Mouse (Mus musculus): Measurements from ENCODE around the gene Ift81. TPM values are rescaled to one million over a fixed set of nuclear protein-coding genes. Genes with fewer than 3 reads are reported as not detected.

Gene Ift81
- polyA plus RNA-seq, 1 experiment from 2014 or later, result 39.3 TPM

DNA sequence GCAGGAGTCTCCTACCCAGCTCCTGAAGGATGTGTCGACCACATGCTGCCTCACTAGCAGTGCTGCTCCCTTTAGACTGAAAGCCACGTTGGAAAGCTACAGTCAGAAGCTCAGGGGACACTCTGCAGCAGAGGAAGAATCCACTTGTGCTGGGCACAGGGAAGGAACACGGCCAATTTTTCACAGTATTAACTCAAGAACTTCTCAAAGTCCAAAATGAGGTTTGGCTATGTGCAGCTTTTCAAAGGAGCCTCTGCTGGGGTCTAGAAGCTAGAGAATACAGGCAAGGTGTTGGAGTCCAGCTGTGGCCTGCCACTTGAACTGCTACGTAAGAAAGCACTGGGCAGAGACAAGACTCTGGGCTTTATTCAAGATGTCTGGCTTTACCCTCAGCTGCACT, 24.4 kb downstream of the Ift81 start:
- Histone ChIP-seq H3K9me3 (replicated peaks) (no peaks in the 10 kb centered on the region), H3K36me3 (peaks cover 38% of the 10 kb centered on the region), H3K4me1 (replicated peaks) (peaks cover 4% of the 10 kb centered on the region; the same call in 1 of the 2 replicates)

DNA sequence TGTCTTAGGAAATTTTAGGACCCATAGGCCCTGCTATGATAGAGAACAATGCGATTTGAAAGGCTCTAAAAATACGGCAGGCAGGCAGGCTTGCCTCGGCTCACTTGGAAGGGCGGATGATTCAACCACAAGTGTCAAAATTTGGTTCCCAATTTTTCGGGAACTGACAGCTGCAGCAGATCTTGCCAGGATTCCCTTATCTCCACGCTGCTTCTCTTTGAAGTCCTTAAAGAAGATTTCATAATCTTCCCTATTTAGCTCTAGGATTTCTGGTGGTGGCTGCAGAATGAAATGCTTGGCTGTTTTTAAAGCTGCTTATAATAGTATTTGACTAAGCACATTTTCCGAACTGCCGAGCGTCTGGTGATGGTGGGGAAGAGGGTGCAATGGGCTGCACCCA, 28.8 kb downstream of the Ift81 start:
- H3K4me3 ChIP-seq, result no peak overlapping the region
- H3K27ac ChIP-seq, result no peak overlapping the region
- peaks cover 21% of the 10 kb centered on the region for H3K36me3 ChIP-seq
- no peaks in the 10 kb centered on the region for H3K27me3 ChIP-seq
- no peak for ATAC-seq (replicated peaks; ENCODE audit: insufficient number of reproducible peaks, insufficient read depth, low FRiP score, low read depth)
- 67% methylated on average over 9 of the region's 9 CpGs for WGBS
- H3K4me1 ChIP-seq (replicated peaks), result peaks cover 4% of the 10 kb centered on the region; the same call in 1 of the 2 replicates
- no peak overlapping the region for H3K4me2 ChIP-seq
- no peak overlapping the region for H3K9ac ChIP-seq
- no peaks in the 10 kb centered on the region for H3K9me3 ChIP-seq (replicated peaks)

More for the DNA sequence above, 24.4 kb downstream of the Ift81 start:
- Histone ChIP-seq H3K27me3 (no peaks in the 10 kb centered on the region), H3K4me3 (no peak overlapping the region), H3K9ac (no peak overlapping the region), H3K4me2 (no peak overlapping the region), H3K27ac (no peak overlapping the region)
- no peak for ATAC-seq (replicated peaks; ENCODE audit: insufficient number of reproducible peaks, insufficient read depth, low FRiP score, low read depth)
- WGBS, result 79% methylated on average over 4 of the region's 4 CpGs

DNA sequence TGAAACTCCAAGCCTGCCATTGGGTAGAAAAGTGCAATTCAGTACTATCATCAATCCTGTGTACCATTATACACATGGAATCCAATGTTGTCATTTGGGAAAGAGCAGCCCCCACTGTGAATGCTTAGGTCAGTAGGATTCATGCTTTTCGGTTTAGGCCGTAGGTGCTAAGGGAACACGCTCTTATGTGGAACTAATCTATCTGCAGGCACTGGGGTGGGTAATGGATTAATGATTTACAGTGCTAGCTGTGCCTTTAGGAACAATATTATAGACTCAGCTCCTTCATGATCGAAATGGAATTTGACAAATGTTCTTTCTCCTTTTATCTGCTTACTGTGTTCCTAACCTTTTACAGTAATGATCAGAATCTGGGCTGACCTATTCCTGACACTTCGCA, 30.2 kb downstream of the Ift81 start:
- Histone ChIP-seq H3K36me3 (peaks cover 25% of the 10 kb centered on the region), H3K4me2 (no peak overlapping the region), H3K27ac (no peak overlapping the region), H3K9me3 (replicated peaks) (no peaks in the 10 kb centered on the region), H3K27me3 (no peaks in the 10 kb centered on the region), H3K4me3 (no peak overlapping the region), H3K9ac (no peak overlapping the region), H3K4me1 (replicated peaks) (peaks cover 4% of the 10 kb centered on the region; the same call in 1 of the 2 replicates)
- 86% methylated on average over 5 of the region's 5 CpGs for WGBS
- no peak for ATAC-seq (replicated peaks; ENCODE audit: insufficient number of reproducible peaks, insufficient read depth, low FRiP score, low read depth)

DNA sequence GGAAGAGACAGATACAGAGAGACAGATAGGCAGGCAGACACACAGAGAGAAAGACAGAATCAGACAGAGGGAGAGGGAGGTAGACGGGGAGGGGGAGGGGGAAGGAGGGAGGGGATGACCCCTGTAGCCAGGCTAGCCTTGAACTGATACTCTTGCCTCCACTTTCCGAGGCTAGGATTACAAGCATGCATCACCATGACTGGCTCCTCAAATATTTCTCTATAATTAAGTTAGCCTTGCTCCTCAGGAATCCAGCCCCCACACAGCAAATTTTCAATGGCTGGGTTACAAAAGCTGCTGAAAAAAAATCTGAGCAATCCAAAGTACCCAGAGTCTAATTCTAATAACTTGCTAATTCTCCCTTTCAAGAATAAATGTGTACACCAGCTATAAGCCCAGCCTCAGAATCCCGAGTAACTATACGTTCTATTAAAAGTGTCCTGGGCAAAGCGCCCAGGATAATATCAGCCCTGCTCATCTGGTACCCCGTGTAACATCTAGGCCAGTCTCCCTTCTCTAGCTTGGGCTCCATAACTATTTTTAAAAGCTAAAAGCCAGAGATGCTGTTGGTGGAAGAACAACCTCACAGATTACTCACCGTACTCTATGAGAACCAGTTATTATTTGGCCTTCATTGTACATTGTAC, 37.5 kb downstream of the Ift81 start:
- peak overlapping the region; percentile 84 for H3K27ac ChIP-seq

DNA sequence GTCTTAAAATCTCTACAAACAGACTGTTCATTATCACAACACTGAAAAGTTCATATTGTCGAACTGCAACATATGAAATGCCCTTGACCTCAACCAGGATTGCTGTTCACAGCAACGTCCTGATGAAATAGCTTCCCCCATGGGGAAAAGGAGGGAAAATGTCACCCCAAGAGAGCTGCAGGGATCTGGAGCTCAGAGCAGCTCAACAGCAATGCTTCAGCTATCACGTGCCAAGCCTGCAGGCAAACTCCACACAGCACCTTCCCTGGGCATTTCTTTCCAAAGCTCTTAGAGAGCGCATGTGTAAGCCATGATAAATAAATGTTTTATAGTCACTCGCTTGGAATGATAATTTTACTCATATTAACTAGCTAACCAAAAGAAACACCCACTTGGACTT, 42.3 kb downstream of the Ift81 start:
- Histone ChIP-seq H3K4me1 (replicated peaks) (peaks cover 16% of the 10 kb centered on the region), H3K27ac (peak overlapping the region; percentile 73), H3K4me2 (no peak overlapping the region), H3K4me3 (no peak overlapping the region), H3K36me3 (no peaks in the 10 kb centered on the region), H3K27me3 (no peaks in the 10 kb centered on the region), H3K9ac (no peak overlapping the region), H3K9me3 (replicated peaks) (no peaks in the 10 kb centered on the region)
- 54% methylated on average over 5 of the region's 5 CpGs for WGBS
- no peak for ATAC-seq (replicated peaks; ENCODE audit: insufficient number of reproducible peaks, insufficient read depth, low FRiP score, low read depth)

More for the DNA sequence above, 37.5 kb downstream of the Ift81 start:
- Histone ChIP-seq H3K4me2 (no peak overlapping the region), H3K9ac (no peak overlapping the region), H3K4me3 (no peak overlapping the region), H3K27me3 (no peaks in the 10 kb centered on the region), H3K4me1 (replicated peaks) (peaks cover 20% of the 10 kb centered on the region), H3K36me3 (peaks cover 20% of the 10 kb centered on the region), H3K9me3 (replicated peaks) (no peaks in the 10 kb centered on the region)
- 0 out of 2 replicates have a peak, but pooled peaks have one; percentile 31 for ATAC-seq (replicated peaks; ENCODE audit: insufficient number of reproducible peaks, insufficient read depth, low FRiP score, low read depth)
- 26% methylated on average over 7 of the region's 7 CpGs for WGBS

DNA sequence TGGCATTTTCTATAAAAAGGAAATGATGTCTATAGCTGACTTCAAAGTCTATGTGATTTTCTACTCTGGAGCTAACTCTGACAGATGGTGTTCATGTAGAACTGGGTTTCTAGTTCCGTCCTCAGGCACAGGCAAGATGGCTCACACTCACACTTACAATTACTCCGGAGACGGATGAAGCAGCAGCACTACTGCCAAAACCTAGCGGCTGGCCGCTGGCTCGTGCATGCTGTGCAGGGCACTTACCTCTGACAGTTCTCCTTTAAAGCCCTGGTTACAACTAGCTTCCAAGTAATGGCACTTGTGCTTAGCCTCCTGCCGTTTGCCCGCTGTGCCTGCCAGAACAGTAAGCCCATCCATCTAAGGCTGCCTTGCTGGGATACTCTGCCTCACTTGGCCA, 47.7 kb downstream of the Ift81 start:
- no peak for ATAC-seq (replicated peaks; ENCODE audit: insufficient number of reproducible peaks, insufficient read depth, low FRiP score, low read depth)
- Histone ChIP-seq H3K9ac (no peak overlapping the region), H3K27ac (0 out of 2 replicates have a peak overlapping the region, but pooled peaks have one; percentile 57), H3K4me2 (no peak overlapping the region), H3K36me3 (peaks cover 13% of the 10 kb centered on the region; the same call in 1 of the 2 replicates), H3K27me3 (no peaks in the 10 kb centered on the region), H3K4me1 (replicated peaks) (peaks cover 10% of the 10 kb centered on the region), H3K9me3 (replicated peaks) (no peaks in the 10 kb centered on the region), H3K4me3 (no peak overlapping the region)
- WGBS, result 58% methylated on average over 8 of the region's 8 CpGs

DNA sequence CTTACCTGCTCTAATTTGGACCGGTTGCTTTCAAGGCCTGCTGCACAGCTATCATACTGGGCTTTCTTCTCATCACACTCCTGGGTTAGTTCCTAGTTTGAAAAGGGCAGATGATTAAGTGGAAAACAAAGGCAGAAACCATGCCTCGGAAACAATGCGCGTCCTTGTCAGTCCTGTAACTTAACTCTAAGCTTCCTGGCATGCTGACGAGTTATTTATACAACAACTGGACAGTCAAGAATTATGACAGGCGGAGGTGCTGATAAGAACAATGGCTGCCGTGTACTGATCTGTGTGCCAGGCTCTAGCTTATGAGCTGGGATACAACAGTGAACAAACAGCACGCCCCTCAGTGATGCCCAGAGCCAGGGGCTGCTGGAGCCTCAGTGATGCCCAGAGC, 53.7 kb downstream of the Ift81 start:
- Histone ChIP-seq H3K4me3 (no peak overlapping the region), H3K9me3 (replicated peaks) (no peaks in the 10 kb centered on the region), H3K4me1 (replicated peaks) (peaks cover 24% of the 10 kb centered on the region), H3K27me3 (no peaks in the 10 kb centered on the region), H3K36me3 (peaks cover 18% of the 10 kb centered on the region; the same call in 1 of the 2 replicates), H3K9ac (no peak overlapping the region), H3K4me2 (peak overlapping the region; percentile 21; the same call in 1 of the 2 replicates), H3K27ac (peak overlapping the region; percentile 79)
- 34% methylated on average over 8 of the region's 8 CpGs for WGBS
- peak; percentile 60; the same call in 1 of the 2 replicates for ATAC-seq (replicated peaks; ENCODE audit: insufficient number of reproducible peaks, insufficient read depth, low FRiP score, low read depth)

DNA sequence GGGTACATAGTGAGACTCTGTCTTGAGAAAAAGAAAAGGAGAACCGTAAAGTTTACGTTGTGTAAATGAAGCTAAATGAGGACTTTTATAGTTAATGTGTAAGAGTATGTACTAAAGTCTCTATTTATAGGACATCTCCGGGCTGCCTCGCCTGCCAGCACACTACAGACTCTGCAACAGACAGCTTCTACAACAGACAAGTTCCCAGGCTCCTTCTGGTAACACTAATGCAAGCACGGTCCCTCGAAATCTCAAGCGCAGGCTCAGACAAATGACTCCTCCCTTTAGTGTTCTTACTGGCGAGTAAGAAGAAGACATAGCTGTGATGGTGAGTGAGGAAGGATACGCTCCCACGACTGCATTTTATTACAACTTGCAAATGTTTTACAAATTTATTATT, 56.2 kb downstream of the Ift81 start:
- Histone ChIP-seq H3K27me3 (no peaks in the 10 kb centered on the region), H3K4me2 (no peak overlapping the region), H3K9ac (no peak overlapping the region), H3K9me3 (replicated peaks) (no peaks in the 10 kb centered on the region), H3K27ac (peak overlapping the region; percentile 75), H3K36me3 (peaks cover 6% of the 10 kb centered on the region; the same call in 1 of the 2 replicates), H3K4me3 (no peak overlapping the region), H3K4me1 (replicated peaks) (peaks cover 24% of the 10 kb centered on the region)
- 64% methylated on average over 10 of the region's 10 CpGs for whole genome bisulfite sequencing
- peak; percentile 37; the same call in 1 of the 2 replicates for ATAC-seq (replicated peaks; ENCODE audit: insufficient number of reproducible peaks, insufficient read depth, low FRiP score, low read depth)

DNA sequence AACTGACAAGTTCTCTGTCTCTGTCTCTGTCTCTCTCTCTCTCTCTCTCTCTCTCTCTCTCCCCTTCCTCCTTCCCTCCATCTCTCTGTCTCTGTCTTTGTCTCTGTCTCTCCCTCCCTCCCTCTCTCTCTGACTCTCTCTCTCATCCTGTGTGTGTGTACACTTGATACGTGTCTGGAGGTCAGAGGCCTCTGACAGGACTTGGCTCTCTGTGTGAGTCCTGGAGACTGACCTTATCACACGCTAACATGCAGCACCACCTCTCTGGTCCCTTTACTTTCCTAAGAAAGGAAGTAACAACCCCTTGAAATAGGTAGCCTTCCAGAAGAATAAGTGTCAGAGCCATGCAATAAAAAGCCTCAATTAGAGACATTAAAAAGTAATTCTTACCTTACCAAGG, 59.2 kb downstream of the Ift81 start:
- peaks cover 6% of the 10 kb centered on the region; the same call in 1 of the 2 replicates for H3K36me3 ChIP-seq
- no peak overlapping the region for H3K9ac ChIP-seq
- no peak for ATAC-seq (replicated peaks; ENCODE audit: insufficient number of reproducible peaks, insufficient read depth, low FRiP score, low read depth)
- no peak overlapping the region for H3K4me3 ChIP-seq
- H3K4me1 ChIP-seq (replicated peaks), result peaks cover 13% of the 10 kb centered on the region
- H3K27ac ChIP-seq, result no peak overlapping the region
- H3K4me2 ChIP-seq, result no peak overlapping the region
- 47% methylated on average over 2 of the region's 2 CpGs for WGBS
- H3K27me3 ChIP-seq, result no peaks in the 10 kb centered on the region
- H3K9me3 ChIP-seq (replicated peaks), result no peaks in the 10 kb centered on the region

DNA sequence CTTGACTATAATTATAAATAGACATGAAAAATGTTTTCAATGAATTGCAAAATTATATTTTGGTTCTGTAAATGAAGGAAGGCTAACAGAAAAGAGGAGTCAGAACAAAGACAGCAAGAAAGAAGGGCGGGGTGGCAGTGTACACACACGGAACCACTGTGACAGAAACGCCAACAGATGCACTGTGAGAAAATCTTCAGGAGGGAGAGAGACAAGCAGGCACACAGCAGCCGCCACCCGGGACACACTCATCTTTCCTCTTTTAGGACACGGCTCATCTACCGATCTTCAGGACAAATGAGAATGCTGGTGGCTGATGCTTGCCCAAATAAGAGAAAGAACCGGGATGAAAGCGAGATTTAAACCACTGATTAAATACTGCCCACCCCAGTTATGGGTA, 61.7 kb downstream of the Ift81 start:
- Histone ChIP-seq H3K9ac (no peak overlapping the region), H3K36me3 (no peaks in the 10 kb centered on the region), H3K4me1 (replicated peaks) (peaks cover 22% of the 10 kb centered on the region), H3K4me3 (no peak overlapping the region), H3K27ac (0 out of 2 replicates have a peak overlapping the region, but pooled peaks have one; percentile 16), H3K9me3 (replicated peaks) (no peaks in the 10 kb centered on the region), H3K27me3 (no peaks in the 10 kb centered on the region), H3K4me2 (no peak overlapping the region)
- 67% methylated on average over 9 of the region's 9 CpGs for WGBS
- ATAC-seq (replicated peaks; ENCODE audit: insufficient number of reproducible peaks, insufficient read depth, low FRiP score, low read depth), result no peak

DNA sequence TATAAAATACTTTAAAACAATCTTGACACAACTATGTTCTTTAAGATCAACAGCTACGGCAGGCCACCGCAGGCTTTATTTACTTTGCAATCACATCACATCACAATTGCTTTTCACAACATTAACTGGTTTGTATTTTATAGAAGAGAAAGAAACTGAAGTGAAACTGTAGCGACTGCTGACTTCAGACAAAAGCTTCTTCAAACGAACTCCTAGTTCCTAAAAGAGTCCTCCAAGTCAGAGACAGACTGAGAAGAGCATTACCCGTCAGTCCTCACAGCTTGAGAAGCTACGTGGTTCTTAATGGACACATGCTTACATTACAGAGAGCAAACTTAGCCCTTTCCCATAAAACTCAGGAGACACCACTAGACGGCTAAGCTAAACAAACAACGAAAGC, 63.9 kb downstream of the Ift81 start:
- Histone ChIP-seq H3K27ac (no peak overlapping the region), H3K4me2 (no peak overlapping the region), H3K27me3 (no peaks in the 10 kb centered on the region), H3K36me3 (no peaks in the 10 kb centered on the region), H3K9me3 (replicated peaks) (no peaks in the 10 kb centered on the region), H3K9ac (no peak overlapping the region), H3K4me1 (replicated peaks) (peaks cover 27% of the 10 kb centered on the region), H3K4me3 (no peak overlapping the region)
- ATAC-seq (replicated peaks; ENCODE audit: insufficient number of reproducible peaks, insufficient read depth, low FRiP score, low read depth), result no peak
- WGBS, result 71% methylated on average over 8 of the region's 8 CpGs

DNA sequence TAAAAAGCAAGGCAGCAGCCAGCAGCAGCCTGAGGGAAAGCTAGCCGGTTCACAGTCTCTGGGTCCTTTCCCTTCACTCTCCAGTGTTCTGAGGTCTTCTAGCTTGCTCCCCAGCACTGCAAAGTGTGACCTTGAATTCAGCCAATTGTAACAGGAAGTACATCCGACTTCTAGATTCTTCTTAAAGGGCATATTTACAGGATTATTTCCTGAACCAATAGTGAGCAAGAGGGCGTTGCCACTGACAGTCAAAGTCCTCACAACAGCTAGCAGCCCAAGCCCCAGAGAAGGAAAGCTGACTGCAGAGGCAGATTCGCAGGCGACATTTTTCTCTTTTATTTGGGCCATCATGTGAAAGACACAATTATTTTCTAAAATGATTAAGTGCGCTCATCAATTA, 65.6 kb downstream of the Ift81 start:
- Histone ChIP-seq H3K4me1 (replicated peaks) (peaks cover 34% of the 10 kb centered on the region), H3K4me2 (no peak overlapping the region), H3K27ac (peak overlapping the region; percentile 73), H3K9ac (no peak overlapping the region), H3K9me3 (replicated peaks) (no peaks in the 10 kb centered on the region), H3K36me3 (no peaks in the 10 kb centered on the region), H3K4me3 (no peak overlapping the region), H3K27me3 (no peaks in the 10 kb centered on the region)
- no peak for ATAC-seq (replicated peaks; ENCODE audit: insufficient number of reproducible peaks, insufficient read depth, low FRiP score, low read depth)
- 47% methylated on average over 6 of the region's 6 CpGs for WGBS
